ENCODE assay signal across 16 mouse cellular contexts in the genomic region with DNA sequence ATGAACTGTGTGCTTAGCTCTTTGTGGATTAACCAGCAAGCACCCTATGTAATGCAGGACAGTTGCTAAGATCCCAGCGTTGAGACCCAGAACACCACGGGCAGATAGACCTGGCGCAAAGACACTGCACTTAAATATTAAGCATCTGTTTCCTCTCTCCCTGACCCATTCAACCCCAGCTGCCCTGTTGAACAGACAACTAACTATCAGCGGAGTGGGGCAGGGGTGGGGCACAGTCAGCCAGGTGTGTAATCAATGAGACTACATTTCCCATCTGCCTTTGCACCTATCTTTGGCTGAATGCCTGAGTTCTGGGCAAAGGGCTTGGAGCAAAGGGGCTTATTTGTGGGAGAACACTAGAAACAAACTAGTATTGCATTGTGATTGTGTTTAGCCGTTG.
"Had no signal": no experiment of that assay in that cellular context is flagged by ENCODE, and none has a peak within 500 bp of the region (broad histone marks: within the 10 kb centered on the region; RNA-seq: fewer than 3 reads in every experiment).

No protein-coding gene starts in this region.

- H3K4me3 ChIP-seq: limb, embryonic 15.5 days; liver, embryonic 12.5 days; midbrain, embryonic 10.5 days; midbrain, embryonic 15.5 days; neural tube, embryonic 13.5 days had no signal

- ATAC-seq: hindbrain, embryonic 16.5 days; inflammation-experienced regulatory T-cells, adult 6 months; liver, embryonic 12.5 days had no signal

- DNase-seq: layer of hippocampus, postnatal 36 days; lung, embryonic 14.5 days; lung, postnatal 10 days; lung, postnatal 4 days; retina, postnatal 1 day; right cerebral cortex, postnatal 4 days; spleen, adult 18-20 months; thymus, adult 18-20 months; thymus, postnatal 14 days had no signal

- H3K4me2 ChIP-seq: limb, embryonic 15.5 days; liver, embryonic 12.5 days; neural tube, embryonic 13.5 days had no signal

- H3K36me3 ChIP-seq: limb, embryonic 15.5 days; liver, embryonic 12.5 days; midbrain, embryonic 10.5 days; midbrain, embryonic 15.5 days; neural tube, embryonic 13.5 days had no signal

- H3K4me1 ChIP-seq: limb, embryonic 15.5 days; liver, embryonic 12.5 days; midbrain, embryonic 10.5 days; neural tube, embryonic 13.5 days had no signal

- H3K27me3 ChIP-seq: limb, embryonic 15.5 days; liver, embryonic 12.5 days; midbrain, embryonic 15.5 days; neural tube, embryonic 13.5 days had no signal

- H3K9me3 ChIP-seq: limb, embryonic 15.5 days; liver, embryonic 12.5 days; midbrain, embryonic 10.5 days; midbrain, embryonic 15.5 days; neural tube, embryonic 13.5 days had no signal

- H3K27ac ChIP-seq: limb, embryonic 15.5 days; liver, embryonic 12.5 days; midbrain, embryonic 10.5 days; midbrain, embryonic 15.5 days; neural tube, embryonic 13.5 days had no signal

- H3K9ac ChIP-seq: limb, embryonic 15.5 days; liver, embryonic 12.5 days; lung, embryonic 14.5 days; midbrain, embryonic 15.5 days; neural tube, embryonic 13.5 days had no signal
